Mouse (Mus musculus) olfactory bulb, adult 2 months (tissue): ENCODE measurements at regions not wholly inside any gene's neighbourhood (a gene's known extent, or its start where the extent isn't known, plus 50 kb on each side); places are given as distances from the start of the nearest gene placed in this dataset.

Source experiments
- H3K27ac ChIP-seq: fragments of 200-500 bp; 2 replicates; pipeline ENCODE4 v1.5.1; 2012; ENCODE audit warnings: low read depth, low read length; ENCODE audit not compliant: insufficient read depth
- H3K4me1 ChIP-seq: fragments of 200-500 bp; 2 replicates; pipeline ENCODE4 v1.6.1; 2012; ENCODE audit warnings: low read length; ENCODE audit not compliant: control insufficient read depth, insufficient read depth
- H3K4me3 ChIP-seq: fragments of 200-500 bp; 2 replicates; pipeline ENCODE4 v1.5.1; 2012; ENCODE audit warnings: mild to moderate bottlenecking, low read depth, low read length, moderate library complexity; ENCODE audit not compliant: insufficient read depth
- CTCF ChIP-seq: fragments of 200-500 bp; IDR thresholded peaks from 2 replicates; pipeline ENCODE4 v1.5.1; 2012; ENCODE audit warnings: low read depth, mild to moderate bottlenecking, low read length, moderate library complexity; ENCODE audit not compliant: insufficient read depth
- POLR2A ChIP-seq: fragments of 200-500 bp; IDR thresholded peaks from 2 replicates; pipeline ENCODE4 v1.6.1; 2012; ENCODE audit warnings: mild to moderate bottlenecking, low read depth, low read length, moderate library complexity; ENCODE audit not compliant: insufficient read depth
- WGBS: fragments of 180-500 bp; shearing (Covaris S2); methylation state at CpG from one replicate; pipeline ENCODE4 v1.1.7; 2018; 5-methylcytosine and 5-hydroxymethylcytosine counted together

DNA sequence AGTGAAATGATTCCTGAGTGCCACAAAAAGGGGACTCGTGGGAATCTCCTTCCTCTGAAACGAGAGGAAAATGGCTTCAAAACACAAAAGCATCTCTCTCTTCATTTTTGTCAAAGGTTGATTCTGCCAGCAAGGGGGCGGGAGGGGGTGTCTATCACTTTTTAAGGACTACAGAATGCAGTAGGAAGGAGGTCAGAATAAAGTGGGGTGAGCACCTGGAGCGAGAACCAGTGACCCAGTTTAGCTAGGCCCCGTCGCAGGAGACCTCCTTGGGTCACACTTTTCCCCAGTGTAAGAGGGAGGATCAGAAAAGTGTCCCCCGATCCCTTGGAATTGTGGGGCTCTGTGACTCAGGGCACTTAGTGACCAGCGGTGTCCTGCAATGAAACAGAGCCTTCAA lies 133.1 kb downstream of the Tgfb2 start:
- no peak overlapping the region for H3K4me3 ChIP-seq
- H3K4me1 ChIP-seq, result no peaks in the 10 kb centered on the region
- 94% methylated on average over 8 of the region's 8 CpGs for WGBS
- H3K27ac ChIP-seq, result no peak overlapping the region
- TF ChIP-seq POLR2A (no peak), CTCF (no peak)

- 67% methylated on average over 4 of the region's 4 CpGs for WGBS
- H3K4me3 ChIP-seq, result no peak overlapping the region
- H3K4me1 ChIP-seq, result no peaks in the 10 kb centered on the region
- no peak overlapping the region for H3K27ac ChIP-seq
- TF ChIP-seq POLR2A, result no peak
- TF ChIP-seq CTCF, result no peak
Observed at GRCm38 (mm10) chr1:186572092-186572491, 133.7 kb downstream of the Tgfb2 start.

GRCm38 (mm10) chr1:186568496-186568895 lies 137.3 kb downstream of the Tgfb2 start:
- Histone ChIP-seq H3K27ac (no peak overlapping the region), H3K4me1 (no peaks in the 10 kb centered on the region), H3K4me3 (no peak overlapping the region)
- 77% methylated on average over 4 of the region's 4 CpGs for WGBS
- TF ChIP-seq CTCF, result no peak
- no peak for TF ChIP-seq POLR2A

DNA sequence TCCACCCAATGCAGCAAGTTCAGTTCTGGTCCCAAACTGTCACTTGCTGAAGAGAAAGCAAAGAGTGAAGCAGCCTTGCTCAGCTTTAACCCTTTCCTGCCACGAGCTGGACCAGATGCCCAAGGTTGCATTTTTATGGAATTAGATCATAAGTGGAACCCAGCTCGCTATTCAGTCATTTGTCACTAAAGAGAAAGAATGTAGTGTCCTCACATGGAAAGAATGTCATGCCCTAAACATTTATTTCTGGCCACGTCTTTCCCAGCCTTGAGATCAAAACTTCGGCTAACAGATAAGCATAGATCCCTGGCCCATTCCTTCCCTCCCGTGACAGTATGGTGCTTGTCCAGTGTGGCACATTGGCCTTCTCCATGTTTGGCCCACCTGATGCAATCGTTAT lies 137.7 kb downstream of the Tgfb2 start:
- H3K4me1 ChIP-seq, result no peaks in the 10 kb centered on the region
- H3K4me3 ChIP-seq, result no peak overlapping the region
- TF ChIP-seq POLR2A, result no peak
- no peak for TF ChIP-seq CTCF
- 67% methylated on average over 6 of the region's 6 CpGs for WGBS
- H3K27ac ChIP-seq, result no peak overlapping the region

DNA sequence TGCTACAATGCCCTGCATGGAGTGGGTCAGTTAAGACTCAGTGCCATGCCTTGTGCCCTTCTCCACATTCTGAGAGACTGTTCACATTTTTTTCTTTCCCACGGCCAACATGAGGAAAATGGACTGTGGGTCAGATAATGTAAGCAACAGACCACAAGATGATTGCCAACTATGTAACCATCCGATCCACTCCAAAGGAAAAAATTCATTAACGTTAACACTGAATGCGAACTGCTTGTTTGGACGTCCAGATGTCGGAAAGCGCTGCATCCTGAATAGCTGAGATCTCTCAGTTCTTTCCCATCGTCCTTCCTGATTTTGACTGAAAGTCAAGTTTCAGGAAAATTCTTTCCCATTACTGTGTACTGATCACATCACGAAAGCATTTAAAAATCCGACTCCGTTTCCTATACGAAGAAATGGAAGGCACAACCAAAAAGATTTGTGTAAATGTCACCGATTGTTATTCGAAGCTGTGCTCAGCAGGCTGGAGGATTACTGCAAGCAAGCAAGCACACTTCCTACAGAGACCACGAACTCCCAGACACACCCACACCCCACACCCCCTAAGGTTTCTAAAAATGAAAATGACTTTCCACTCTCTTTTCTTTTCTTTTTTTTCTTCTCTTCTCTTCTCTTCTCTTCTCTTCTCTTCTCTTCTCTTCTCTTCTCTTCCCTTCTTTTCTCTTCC lies 138.5 kb downstream of the Tgfb2 start:
- TF ChIP-seq POLR2A (no peak), CTCF (no peak)
- 21% methylated on average over 15 of the region's 15 CpGs for WGBS
- no peak overlapping the region for H3K4me3 ChIP-seq
- H3K4me1 ChIP-seq, result no peaks in the 10 kb centered on the region
- no peak overlapping the region for H3K27ac ChIP-seq

- Histone ChIP-seq H3K4me3 (no peak overlapping the region), H3K4me1 (no peaks in the 10 kb centered on the region), H3K27ac (no peak overlapping the region)
- TF ChIP-seq CTCF (no peak), POLR2A (no peak)
- WGBS, result 80% methylated on average over 3 of the region's 3 CpGs
Observed at GRCm38 (mm10) chr1:186562027-186562426, 143.8 kb downstream of the Tgfb2 start.

DNA sequence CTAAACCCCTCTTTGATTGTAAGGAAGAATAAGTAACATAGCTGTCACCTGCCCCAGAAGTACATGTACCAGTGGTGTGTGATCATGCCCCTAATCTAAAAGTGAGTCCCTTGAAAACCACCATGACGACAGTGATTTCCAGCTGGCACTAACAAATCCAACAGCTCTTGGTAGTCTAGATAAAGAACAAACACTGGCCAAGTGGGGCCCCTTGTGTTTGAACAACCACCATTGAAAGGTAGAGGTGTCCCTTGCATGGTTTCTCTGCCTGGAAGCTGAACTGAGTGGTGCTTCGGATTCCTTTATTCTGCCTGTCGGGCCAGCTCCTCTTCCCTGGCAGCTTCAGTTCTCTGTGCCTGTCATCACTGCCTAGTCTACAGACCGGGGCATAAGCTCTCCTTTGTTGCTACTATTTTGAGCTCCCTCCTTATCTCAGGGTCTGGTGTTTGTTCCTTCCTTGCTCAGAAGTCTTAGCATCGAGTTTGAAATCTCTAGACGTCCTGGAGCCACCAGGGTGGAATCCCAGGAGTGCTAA lies 150.3 kb downstream of the Tgfb2 start:
- Histone ChIP-seq H3K27ac (no peak overlapping the region), H3K4me3 (no peak overlapping the region), H3K4me1 (no peaks in the 10 kb centered on the region)
- TF ChIP-seq POLR2A, result no peak
- TF ChIP-seq CTCF, result no peak
- WGBS, result 72% methylated on average over 6 of the region's 6 CpGs

- TF ChIP-seq CTCF (no peak), POLR2A (no peak)
- Histone ChIP-seq H3K27ac (no peak overlapping the region), H3K4me3 (no peak overlapping the region), H3K4me1 (no peaks in the 10 kb centered on the region)
- WGBS, result 87% methylated on average over 7 of the region's 7 CpGs
Observed at GRCm38 (mm10) chr1:186554520-186555010, 151.2 kb downstream of the Tgfb2 start.

DNA sequence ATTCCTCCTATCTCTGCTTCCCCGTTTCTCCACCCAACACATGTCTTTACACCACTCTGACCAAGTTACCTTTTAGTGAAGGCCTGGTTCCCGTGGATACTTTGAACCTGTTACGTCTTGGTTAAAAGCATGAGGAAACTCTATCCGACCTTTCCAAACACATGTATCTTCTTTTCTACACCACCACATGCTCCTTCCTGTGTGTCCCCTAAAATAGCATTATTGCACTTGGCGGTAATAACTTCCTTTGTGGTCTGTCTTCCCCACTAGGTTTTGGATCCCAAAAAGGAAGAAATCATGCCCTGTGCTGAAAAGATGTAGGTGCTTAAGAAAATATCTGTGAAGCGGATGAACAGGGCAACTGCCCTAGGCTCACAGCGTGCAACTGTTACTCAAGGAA lies 153.1 kb downstream of the Tgfb2 start:
- WGBS, result 92% methylated on average over 7 of the region's 7 CpGs
- H3K27ac ChIP-seq, result no peak overlapping the region
- TF ChIP-seq POLR2A (no peak), CTCF (no peak)
- H3K4me3 ChIP-seq, result no peak overlapping the region
- H3K4me1 ChIP-seq, result no peaks in the 10 kb centered on the region
